Mouse (Mus musculus): ENCODE results near the gene Ttc7b. TPM values are rescaled to one million over a fixed set of nuclear protein-coding genes. Genes with fewer than 3 reads are reported as not detected.

Gene Ttc7b
- polyA plus RNA-seq, 1 experiment from 2014 or later: 2.2 TPM

- Histone ChIP-seq H3K4me3 (ENCODE audit: low read depth, low read length) (no peak overlapping the region), H3K27ac (ENCODE audit: low read depth) (no peak overlapping the region), H3K27me3 (ENCODE audit: insufficient read depth, low read length) (no peaks in the 10 kb centered on the region), H3K36me3 (replicated peaks; ENCODE audit: insufficient read depth, low read length) (0 out of 2 replicates have a peak, but pooled peaks cover 3% of the 10 kb centered on the region), H3K9me3 (ENCODE audit: low read length) (no peaks in the 10 kb centered on the region), H3K9ac (replicated peaks) (no peak overlapping the region), H3K4me2 (ENCODE audit: low read depth, low read length) (no peak overlapping the region), H3K4me1 (ENCODE audit: insufficient read depth) (0 out of 2 replicates have a peak, but pooled peaks cover 4% of the 10 kb centered on the region)
- no peak for ATAC-seq
- no peak for TF ChIP-seq CTCF (IDR thresholded peaks at IDR 0.05; ENCODE audit: low read depth)
- no peak for TF ChIP-seq EP300 (IDR thresholded peaks at IDR 0.05; ENCODE audit: low read depth)
- no peak for DNase-seq
- WGBS (ENCODE audit: insufficient replicate concordance): 85% methylated on average over 2 of the region's 2 CpGs
Measured at GRCm38 (mm10) chr12:100396806-100397205, 123.8 kb downstream of the Ttc7b start.

DNA sequence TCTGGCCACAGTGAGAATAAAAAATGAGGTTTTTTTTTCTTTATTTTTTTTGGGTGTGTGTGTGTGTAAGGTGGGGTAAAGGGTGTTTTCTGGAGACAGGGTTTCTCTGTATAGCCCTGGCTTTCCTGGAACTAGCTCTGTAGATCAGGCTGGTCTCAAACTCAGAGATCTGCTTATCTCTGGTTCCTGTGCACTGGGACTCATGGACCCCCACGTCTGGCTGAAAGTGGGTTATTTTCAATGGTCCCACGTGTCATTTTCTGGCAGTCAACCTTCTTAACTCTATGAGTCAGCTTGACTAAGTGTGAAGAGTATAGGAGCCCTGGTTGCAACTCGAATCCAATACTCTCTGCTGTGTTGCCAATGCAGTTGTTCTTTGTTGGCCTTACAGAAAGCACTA is 127.1 kb downstream of the Ttc7b start:
- no peak overlapping the region for H3K27ac ChIP-seq (ENCODE audit: low read depth)
- WGBS (ENCODE audit: insufficient replicate concordance): 52% methylated on average over 3 of the region's 3 CpGs
- TF ChIP-seq EP300 (IDR thresholded peaks at IDR 0.05; ENCODE audit: low read depth): no peak
- TF ChIP-seq CTCF (IDR thresholded peaks at IDR 0.05; ENCODE audit: low read depth): no peak
- no peak overlapping the region for H3K4me3 ChIP-seq (ENCODE audit: low read depth, low read length)
- H3K9me3 ChIP-seq (ENCODE audit: low read length): no peaks in the 10 kb centered on the region
- no peak overlapping the region for H3K4me2 ChIP-seq (ENCODE audit: low read depth, low read length)
- no peaks in the 10 kb centered on the region for H3K27me3 ChIP-seq (ENCODE audit: insufficient read depth, low read length)
- DNase-seq (no peak), ATAC-seq (no peak)
- no peak overlapping the region for H3K9ac ChIP-seq (replicated peaks)
- H3K36me3 ChIP-seq (replicated peaks; ENCODE audit: insufficient read depth, low read length): 0 out of 2 replicates have a peak, but pooled peaks cover 3% of the 10 kb centered on the region
- H3K4me1 ChIP-seq (ENCODE audit: insufficient read depth): no peaks in the 10 kb centered on the region

DNA sequence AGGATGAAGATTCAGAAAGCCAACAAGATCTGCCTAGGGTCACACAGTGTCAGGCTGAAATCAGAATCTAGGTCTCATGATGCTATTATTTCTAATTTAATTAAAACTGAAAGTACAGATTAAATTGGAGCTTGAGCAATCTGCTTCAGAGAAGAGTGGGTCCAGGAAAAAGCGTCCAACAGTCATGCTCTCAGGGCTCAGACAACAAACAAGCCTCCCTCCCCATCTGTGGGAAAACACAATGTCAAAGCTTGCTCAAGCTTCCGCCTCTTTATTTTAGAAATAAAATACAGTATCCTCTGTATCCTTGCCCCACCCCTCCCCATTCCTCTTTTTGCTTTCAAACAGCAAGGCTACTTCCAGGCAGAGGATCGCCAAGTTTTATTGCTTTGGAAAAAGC is 127.5 kb downstream of the Ttc7b start:
- Histone ChIP-seq H3K27ac (ENCODE audit: low read depth) (no peak overlapping the region), H3K36me3 (replicated peaks; ENCODE audit: insufficient read depth, low read length) (0 out of 2 replicates have a peak, but pooled peaks cover 3% of the 10 kb centered on the region), H3K4me1 (ENCODE audit: insufficient read depth) (no peaks in the 10 kb centered on the region), H3K9ac (replicated peaks) (no peak overlapping the region), H3K4me3 (ENCODE audit: low read depth, low read length) (no peak overlapping the region), H3K4me2 (ENCODE audit: low read depth, low read length) (no peak overlapping the region), H3K27me3 (ENCODE audit: insufficient read depth, low read length) (no peaks in the 10 kb centered on the region), H3K9me3 (ENCODE audit: low read length) (no peaks in the 10 kb centered on the region)
- no peak for DNase-seq
- WGBS (ENCODE audit: insufficient replicate concordance): 76% methylated on average over 3 of the region's 3 CpGs
- no peak for ATAC-seq
- TF ChIP-seq CTCF (IDR thresholded peaks at IDR 0.05; ENCODE audit: low read depth) (no peak), EP300 (IDR thresholded peaks at IDR 0.05; ENCODE audit: low read depth) (no peak)

DNA sequence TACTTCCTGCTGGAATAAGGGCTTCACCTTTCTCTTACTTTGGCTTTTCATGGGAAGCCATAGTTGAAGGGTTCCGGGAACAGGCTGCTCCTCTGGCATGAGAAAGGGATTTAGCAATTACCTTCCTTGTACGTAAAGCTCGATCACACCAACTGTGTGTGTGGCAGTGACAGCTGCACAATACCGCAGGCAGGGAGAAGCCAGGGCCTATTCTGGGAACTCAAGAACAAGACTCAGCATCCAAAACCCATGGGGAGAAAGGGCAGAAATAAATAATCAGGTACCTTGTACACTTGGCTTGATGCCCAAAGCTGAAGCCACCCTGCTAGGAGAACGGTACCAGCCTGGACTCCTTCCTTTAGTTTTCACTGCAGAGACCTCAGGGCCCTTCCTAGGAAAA is 128.2 kb downstream of the Ttc7b start:
- H3K27ac ChIP-seq (ENCODE audit: low read depth): no peak overlapping the region
- 82% methylated on average over 5 of the region's 5 CpGs for WGBS (ENCODE audit: insufficient replicate concordance)
- no peaks in the 10 kb centered on the region for H3K4me1 ChIP-seq (ENCODE audit: insufficient read depth)
- H3K9ac ChIP-seq (replicated peaks): no peak overlapping the region
- ATAC-seq (no peak), DNase-seq (no peak)
- H3K27me3 ChIP-seq (ENCODE audit: insufficient read depth, low read length): no peaks in the 10 kb centered on the region
- H3K9me3 ChIP-seq (ENCODE audit: low read length): no peaks in the 10 kb centered on the region
- H3K36me3 ChIP-seq (replicated peaks; ENCODE audit: insufficient read depth, low read length): 0 out of 2 replicates have a peak, but pooled peaks cover 3% of the 10 kb centered on the region
- H3K4me2 ChIP-seq (ENCODE audit: low read depth, low read length): no peak overlapping the region
- no peak overlapping the region for H3K4me3 ChIP-seq (ENCODE audit: low read depth, low read length)
- TF ChIP-seq EP300 (IDR thresholded peaks at IDR 0.05; ENCODE audit: low read depth): no peak
- TF ChIP-seq CTCF (IDR thresholded peaks at IDR 0.05; ENCODE audit: low read depth): no peak

GRCm38 (mm10) chr12:100391890-100392289 is 128.7 kb downstream of the Ttc7b start:
- ATAC-seq (peak; percentile 31; the same call in 1 of the 2 replicates), DNase-seq (no peak)
- Histone ChIP-seq H3K9ac (replicated peaks) (no peak overlapping the region), H3K4me3 (ENCODE audit: low read depth, low read length) (no peak overlapping the region), H3K4me1 (ENCODE audit: insufficient read depth) (no peaks in the 10 kb centered on the region), H3K9me3 (ENCODE audit: low read length) (no peaks in the 10 kb centered on the region), H3K36me3 (replicated peaks; ENCODE audit: insufficient read depth, low read length) (0 out of 2 replicates have a peak, but pooled peaks cover 3% of the 10 kb centered on the region), H3K27ac (ENCODE audit: low read depth) (no peak overlapping the region), H3K4me2 (ENCODE audit: low read depth, low read length) (no peak overlapping the region), H3K27me3 (ENCODE audit: insufficient read depth, low read length) (no peaks in the 10 kb centered on the region)
- TF ChIP-seq EP300 (IDR thresholded peaks at IDR 0.05; ENCODE audit: low read depth): no peak
- no peak for TF ChIP-seq CTCF (IDR thresholded peaks at IDR 0.05; ENCODE audit: low read depth)
- WGBS (ENCODE audit: insufficient replicate concordance): 69% methylated on average over 9 of the region's 9 CpGs

DNA sequence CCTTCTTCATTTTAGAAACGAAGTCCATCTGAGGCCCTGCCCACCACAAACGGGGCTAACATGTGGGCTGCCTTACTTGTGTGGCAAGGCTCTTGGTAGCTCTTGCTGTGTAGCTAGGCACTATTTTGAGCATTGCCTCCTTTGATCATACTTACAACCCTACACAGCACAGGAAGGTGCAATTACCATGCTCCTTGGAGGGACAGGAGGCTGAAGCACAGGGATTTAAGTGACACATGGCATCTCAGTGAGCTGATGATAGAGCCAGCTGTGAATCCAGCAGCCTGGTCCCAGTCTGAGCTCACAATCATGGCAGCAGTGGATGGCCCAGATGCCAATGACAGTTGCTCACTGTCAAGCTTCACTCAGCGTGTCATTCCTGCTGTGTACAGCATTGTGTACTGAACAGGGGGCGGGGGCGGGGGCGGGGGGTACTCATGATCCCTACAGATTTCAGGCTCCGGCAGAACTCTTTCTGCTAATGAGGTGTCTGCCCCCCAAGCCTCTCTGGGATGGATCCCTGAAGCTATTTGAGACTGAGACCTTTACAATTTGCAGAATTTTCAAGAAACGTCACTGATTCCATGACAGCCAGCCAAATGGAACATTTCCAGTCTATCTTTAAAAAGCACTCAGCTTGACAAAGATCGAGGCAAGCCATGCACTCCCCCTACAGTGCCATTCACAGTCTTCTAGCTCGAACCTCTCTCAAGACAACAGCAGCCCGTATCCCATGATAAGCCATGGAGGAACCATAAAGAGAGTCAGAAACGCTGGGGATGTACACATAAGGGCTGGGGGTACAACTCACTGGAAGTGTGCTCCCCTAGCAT is 130.5 kb downstream of the Ttc7b start:
- no peaks in the 10 kb centered on the region for H3K27me3 ChIP-seq (ENCODE audit: insufficient read depth, low read length)
- TF ChIP-seq CTCF (IDR thresholded peaks at IDR 0.05; ENCODE audit: low read depth) (no peak), EP300 (IDR thresholded peaks at IDR 0.05; ENCODE audit: low read depth) (no peak)
- no peak for ATAC-seq
- H3K36me3 ChIP-seq (replicated peaks; ENCODE audit: insufficient read depth, low read length): 0 out of 2 replicates have a peak, but pooled peaks cover 3% of the 10 kb centered on the region
- no peaks in the 10 kb centered on the region for H3K4me1 ChIP-seq (ENCODE audit: insufficient read depth)
- H3K4me2 ChIP-seq (ENCODE audit: low read depth, low read length): no peak overlapping the region
- WGBS (ENCODE audit: insufficient replicate concordance): 82% methylated on average over 12 of the region's 12 CpGs
- DNase-seq: no peak
- no peaks in the 10 kb centered on the region for H3K9me3 ChIP-seq (ENCODE audit: low read length)
- H3K9ac ChIP-seq (replicated peaks): no peak overlapping the region
- H3K4me3 ChIP-seq (ENCODE audit: low read depth, low read length): no peak overlapping the region
- H3K27ac ChIP-seq (ENCODE audit: low read depth): no peak overlapping the region

Data from liver, postnatal 0 days (tissue).